Mouse (Mus musculus): ENCODE results near the gene Iqck. TPM values are rescaled to one million over a fixed set of nuclear protein-coding genes. Genes with fewer than 3 reads are reported as not detected.

Iqck gene
- total RNA-seq, 2 experiments from 2014 or later = 0.57 TPM; not detected in 1

DNA sequence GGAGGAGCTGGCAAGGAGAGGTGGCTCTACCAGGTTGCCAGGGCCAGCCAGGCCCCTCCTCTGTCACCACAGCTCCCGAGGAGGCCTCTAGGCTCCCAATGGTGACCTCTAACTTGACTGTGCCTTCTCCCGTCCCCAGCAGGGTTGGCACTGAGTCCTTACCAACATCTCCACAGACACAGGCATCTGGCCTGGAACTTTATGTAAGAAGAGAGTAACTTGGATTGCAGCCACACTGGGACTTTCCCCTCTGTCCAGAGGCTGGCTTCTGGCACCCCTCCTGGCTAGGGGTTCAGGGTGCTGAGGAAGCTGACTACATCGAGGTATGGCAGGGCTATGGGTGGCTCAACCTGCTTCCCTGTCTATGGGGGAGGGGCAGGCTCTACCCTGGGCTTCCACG is 125.8 kb downstream of the Iqck start:
- ATAC-seq (replicated peaks; ENCODE audit: poor library complexity, severe bottlenecking) = no peak

DNA sequence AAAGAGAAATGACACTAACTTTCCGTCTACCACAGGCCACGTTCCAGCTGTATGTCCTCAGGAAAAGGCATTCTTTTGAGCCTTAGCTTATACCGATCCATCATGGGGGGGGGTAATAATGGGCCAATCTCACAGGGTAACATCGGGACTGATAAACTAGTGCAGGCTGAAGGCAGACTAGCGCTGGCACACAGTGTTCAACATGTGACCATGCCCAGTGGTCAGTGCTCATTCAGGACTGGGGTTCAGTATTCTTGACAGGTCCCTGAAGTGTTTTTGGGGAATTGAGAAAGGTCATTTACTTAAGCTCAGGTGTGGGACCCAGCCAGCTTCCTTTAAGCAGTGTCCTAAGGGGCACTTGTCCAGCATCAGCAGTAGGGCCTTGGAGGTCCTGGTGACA is 126.3 kb downstream of the Iqck start:
- no peak for ATAC-seq (replicated peaks; ENCODE audit: poor library complexity, severe bottlenecking)

DNA sequence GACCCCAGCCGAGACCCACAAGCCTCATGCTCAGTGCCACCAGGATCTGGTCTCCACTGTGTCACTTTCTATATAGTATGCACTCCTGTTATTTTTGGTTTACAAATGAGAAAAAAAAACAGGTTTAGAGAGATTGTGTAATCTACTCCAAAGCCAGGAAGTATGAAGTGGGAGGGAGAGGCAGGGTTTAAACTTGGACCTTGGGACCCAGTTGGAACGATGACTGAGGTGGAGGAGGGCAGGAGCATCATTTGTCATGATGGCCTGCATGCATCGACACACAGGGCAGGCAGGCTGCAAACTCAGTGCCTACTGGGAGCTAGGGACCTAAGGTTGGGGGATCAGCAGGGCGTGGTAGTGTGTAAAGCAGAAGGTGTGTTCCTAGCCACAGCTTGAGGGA is 127.0 kb downstream of the Iqck start:
- ATAC-seq (replicated peaks; ENCODE audit: poor library complexity, severe bottlenecking) = no peak

DNA sequence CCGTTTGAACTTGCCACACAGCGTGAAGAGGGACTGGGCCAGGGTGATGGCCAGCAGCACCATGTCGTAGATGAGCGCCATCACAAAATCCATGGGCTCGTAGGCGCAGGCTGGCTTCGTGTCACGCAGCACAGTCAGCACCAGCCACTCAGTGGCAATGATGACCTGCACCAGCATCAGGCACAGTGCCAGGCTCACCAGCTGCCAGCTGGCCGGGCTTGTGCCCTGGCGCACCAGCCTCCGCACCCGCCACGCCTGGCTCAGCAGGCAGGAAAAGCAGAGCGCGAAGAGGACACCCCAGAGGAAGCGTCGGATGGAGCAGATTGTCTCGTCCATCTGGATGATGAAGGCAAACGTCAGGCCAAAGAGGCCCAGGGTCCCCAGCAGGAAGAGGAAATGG is 128.4 kb downstream of the Iqck start:
- ATAC-seq (replicated peaks; ENCODE audit: poor library complexity, severe bottlenecking) = no peak

DNA sequence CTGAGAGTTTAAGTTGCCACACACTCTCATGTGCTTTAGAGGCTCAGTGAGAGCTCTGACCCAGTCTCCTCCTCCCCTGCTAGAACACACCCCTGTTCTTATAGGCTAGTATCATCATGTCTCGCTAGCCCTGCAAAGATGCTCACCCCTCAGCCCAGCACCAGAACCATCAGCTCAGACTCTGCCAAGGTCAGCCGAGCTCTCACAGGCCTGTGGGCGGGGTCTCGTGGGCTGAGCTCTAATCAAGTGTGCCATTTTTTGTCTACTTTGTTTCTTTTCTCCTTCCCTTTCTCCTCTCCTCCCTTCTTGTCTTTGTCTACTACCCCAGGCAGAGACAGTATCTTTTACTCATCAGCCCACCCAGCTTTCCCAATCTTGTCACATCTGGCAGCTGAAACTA is 130.2 kb downstream of the Iqck start:
- no peak for ATAC-seq (replicated peaks; ENCODE audit: poor library complexity, severe bottlenecking)

DNA sequence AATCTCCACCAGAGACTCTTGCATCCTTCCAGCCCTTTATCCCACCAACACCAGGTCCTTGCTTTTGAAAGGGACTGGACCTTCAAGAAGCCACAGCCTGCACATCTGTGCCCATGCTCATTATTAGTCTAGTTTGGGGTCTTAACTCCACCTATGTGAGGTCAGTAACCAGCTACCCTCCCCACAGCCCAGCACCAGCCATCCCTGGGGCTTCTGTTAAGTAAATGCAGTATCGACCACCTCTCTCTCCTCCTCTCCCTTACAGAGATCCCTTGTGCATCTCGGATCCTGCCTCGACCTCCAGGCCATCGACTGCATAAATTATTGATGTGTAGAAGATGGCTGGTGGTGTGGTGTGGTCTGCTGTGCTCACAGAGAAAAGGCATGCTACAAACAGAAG is 130.8 kb downstream of the Iqck start:
- ATAC-seq (replicated peaks; ENCODE audit: poor library complexity, severe bottlenecking) = no peak

DNA sequence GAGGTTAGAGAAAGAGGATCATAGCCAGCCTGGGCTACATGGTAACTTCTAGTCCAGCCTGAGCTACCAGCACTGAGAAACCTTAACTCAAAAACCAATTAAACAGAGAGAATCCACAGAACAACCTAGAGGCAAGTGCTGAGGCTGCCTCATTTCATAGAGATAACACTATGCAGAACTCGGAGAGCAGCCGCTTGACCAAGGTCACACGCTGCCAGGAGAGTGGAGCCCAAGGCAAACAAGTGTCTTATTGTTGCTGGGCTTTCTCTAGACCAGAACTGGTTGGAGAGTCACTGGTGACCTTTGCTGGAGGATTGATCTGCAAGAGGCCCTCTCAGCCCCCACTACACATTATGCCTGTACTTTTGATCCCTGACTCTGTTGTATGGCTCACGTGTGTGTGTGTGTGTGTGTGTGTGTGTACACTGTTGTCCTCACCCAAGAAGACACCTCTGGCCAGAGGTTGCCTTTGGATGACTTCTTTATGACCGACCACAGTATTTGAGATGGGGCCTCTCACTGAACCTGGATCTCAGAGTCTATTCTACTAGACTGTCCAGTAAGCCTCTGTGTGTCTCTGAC is 133.8 kb downstream of the Iqck start:
- ATAC-seq (replicated peaks; ENCODE audit: poor library complexity, severe bottlenecking) = no peak

DNA sequence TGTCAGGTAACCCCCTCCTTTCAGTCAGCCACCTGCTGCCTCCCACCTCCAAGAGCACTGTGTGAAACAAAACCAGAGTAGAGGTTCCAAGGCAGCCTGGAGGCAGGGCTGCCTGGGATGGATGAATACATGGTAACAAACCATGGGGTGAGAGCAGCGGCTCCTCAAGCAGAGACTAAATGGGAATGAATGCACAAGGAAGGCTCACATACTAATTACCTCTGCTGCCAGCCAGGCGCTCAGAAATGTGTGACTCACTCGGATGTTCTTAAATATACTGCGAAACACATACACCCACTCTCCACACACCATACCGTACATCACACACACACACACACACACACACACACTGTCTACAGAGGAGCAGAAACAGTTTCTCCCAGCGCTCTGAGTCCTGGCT is 134.7 kb downstream of the Iqck start:
- no peak for ATAC-seq (replicated peaks; ENCODE audit: poor library complexity, severe bottlenecking)

DNA sequence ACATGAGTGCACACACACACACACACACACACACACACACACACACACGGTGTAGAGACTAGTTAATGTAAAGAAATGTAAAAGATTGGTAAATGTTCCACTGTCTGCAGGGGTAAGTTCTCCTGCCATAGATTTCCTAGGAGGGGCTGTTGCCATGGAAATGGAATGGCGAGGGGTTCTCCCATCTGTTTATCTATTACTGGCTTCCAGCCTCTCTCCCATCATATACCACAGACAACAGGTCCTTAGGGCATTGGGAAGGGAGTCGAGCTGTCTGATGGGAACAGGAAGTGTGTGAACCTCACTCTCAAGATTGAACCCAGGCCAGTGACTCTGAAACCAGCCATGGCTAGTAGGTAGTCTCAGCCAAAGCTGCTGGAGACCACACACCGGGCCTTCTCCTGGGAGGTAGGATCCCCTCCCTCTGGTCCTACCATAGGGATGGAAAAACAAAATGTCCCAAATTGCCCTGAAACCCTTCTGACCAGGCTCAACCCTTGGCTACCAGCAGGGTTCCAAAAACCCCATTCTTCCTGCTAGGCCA is 135.9 kb downstream of the Iqck start:
- no peak for ATAC-seq (replicated peaks; ENCODE audit: poor library complexity, severe bottlenecking)

DNA sequence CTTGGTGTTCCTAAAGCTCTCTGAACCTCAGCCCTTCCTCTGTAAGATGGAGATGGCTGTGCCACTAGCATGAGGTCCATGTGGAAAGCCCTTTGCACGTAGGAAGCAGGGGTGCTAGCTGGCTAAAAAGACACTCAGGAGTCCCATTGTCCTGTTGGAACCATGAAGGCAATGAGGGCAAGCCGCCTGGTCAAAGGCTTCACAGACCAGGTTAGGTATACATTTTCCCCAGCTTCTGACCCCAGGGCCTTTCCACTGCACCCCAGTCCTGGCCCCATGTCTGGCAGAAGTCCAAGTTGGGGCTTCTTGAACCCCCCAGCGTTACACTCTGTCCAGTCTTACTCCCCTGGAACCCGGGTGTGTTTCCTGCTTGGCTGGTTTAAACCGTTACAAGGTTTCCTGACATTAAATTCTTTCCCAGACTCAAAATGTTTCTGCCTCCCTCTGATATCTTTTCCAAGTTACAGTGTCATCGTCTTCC is 136.6 kb downstream of the Iqck start:
- no peak for ATAC-seq (replicated peaks; ENCODE audit: poor library complexity, severe bottlenecking)

DNA sequence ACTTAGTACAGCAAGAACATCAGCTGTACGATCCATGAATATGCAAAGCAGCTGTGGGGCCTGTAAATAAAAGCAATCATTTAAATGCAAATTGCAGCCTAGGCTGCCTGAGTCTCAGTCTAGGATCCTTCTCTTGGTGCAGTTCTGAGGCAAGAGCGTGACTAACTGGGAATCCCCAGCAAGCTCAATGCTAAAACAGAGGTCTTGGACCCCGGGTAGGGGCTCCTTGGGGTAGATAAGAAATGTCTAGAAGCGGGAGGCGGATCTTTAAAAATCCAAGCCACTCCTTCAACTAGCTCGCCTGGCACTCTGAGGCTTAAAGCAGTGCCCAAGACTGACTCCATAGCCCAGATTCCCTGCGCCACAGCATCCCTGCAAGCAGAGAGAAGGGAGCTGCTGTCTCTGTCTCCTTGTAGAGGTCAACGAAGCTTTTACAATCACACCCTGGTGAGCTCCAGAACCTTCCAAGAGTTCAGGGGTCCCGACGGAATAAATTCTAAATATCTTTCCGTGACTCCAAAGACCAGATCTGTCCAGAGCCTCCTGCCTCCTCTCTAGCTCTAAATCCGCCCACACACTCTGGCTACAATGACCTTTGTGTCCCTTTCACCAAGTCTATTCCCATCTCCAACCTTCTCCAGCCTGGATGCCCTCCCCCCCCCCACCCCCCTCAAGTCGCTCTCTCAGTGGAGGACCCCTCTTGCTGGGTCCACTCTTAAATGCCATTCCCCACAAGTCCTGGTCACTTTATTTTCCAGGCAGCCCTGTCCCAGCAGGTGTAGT is 137.3 kb downstream of the Iqck start:
- no peak for ATAC-seq (replicated peaks; ENCODE audit: poor library complexity, severe bottlenecking)

DNA sequence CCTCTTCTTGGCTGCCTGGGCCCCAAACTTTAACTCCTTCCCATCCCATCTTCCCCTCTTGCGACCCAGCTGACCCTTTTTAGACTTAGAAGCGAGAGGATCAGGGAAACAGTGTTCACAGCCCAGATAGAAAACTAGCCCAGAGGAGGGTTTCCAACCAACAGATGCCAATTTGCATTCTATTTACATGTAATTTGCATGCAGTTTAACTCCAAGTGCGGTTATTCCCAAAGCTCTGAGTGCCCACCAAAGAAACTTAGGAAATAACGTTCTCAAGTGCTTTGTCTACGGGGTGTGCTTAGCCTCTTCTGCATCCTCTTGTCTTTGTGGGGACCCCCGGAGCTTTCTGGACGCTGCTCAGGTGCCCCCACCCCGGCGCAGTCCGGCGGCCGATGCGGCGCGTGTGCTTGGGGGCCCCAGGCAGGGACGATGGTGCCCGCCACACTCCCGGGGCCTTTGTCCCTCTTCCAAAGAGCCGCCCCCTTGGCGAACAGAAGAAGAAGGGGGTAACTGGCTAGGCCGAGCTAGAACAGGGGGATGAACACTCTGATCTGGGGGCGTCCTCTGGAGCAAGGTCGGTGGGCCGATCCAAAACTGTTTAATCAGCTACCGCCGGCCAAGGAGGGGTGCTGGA is 138.2 kb downstream of the Iqck start:
- ATAC-seq (replicated peaks; ENCODE audit: poor library complexity, severe bottlenecking) = 0 out of 2 replicates have a peak, but pooled peaks have one; percentile 0

DNA sequence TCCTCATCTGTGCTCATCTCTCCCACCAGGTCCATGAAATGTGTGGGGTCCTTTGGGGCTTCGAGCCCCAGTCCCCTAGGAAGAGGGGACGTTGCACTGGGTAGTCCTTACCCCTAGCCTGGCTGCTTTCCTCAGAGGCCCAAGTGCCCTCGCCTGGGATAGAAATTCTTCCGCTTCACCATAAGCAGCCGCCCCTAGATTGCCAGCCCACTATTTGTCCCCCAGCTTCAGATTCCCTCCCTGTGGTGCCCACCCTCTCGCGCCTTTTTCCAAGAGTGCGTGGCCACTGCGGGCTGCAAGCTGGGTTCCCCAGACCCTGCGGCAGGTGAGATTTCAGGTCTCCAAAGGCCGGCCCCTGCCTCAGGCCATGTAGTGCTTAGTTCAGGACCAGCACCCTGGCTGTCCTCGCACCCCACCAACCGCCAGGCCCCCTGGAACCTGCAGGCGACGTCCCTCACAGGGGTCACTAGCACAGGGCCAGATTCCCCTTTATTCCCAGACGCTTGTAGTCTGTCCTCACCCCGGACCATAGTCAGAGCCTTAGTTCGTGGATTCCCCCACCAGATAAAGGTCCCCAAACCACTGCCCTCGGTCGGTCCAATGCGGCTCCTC is 138.8 kb downstream of the Iqck start:
- peak; percentile 11; the same call in 1 of the 2 replicates for ATAC-seq (replicated peaks; ENCODE audit: poor library complexity, severe bottlenecking)

DNA sequence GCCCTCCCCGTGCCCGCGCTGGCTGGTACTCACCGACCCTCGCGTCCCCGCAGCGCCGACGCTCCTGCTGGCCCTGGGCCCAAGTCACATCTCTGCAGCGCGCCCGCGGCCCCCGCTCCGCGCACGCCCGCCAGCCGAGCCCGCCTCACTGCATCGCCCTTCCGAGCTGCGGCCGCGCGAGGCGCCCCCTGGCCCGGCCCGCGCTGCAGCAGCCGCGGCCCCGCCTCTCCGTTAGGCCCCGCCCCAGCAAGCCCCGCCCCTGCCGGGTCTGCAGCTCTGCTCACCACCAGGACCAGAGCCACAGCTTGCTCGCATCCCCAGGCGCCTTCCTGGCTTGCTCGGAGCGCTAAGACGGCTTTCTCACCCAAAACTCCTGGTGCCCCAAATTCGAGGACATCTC is 139.5 kb downstream of the Iqck start, which contains the start of gene Gprc5b:
Gene Gprc5b (minus strand): TSS at position 205 of the 400 bp plus-strand sequence.
- peak; percentile 83 for ATAC-seq (replicated peaks; ENCODE audit: poor library complexity, severe bottlenecking)

DNA sequence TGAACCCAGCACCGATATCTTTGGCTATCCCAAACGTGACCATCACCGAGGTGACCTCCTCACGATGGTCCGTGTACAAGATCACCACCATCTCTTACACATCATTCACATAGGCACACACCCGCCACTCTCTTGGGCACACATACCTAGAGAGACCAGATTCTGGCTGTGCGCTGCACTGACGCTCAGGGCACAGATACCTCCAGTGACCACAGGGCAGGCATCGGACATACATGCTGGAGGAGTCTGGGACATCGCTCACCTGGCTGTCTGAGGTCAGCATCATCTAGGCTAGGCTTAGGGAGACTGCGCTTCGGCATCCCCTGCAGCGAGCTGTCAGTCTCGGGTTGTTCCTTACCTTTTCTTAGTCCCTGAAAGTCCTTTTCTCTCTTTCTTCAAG is 140.1 kb downstream of the Iqck start:
- ATAC-seq (replicated peaks; ENCODE audit: poor library complexity, severe bottlenecking) = no peak

DNA sequence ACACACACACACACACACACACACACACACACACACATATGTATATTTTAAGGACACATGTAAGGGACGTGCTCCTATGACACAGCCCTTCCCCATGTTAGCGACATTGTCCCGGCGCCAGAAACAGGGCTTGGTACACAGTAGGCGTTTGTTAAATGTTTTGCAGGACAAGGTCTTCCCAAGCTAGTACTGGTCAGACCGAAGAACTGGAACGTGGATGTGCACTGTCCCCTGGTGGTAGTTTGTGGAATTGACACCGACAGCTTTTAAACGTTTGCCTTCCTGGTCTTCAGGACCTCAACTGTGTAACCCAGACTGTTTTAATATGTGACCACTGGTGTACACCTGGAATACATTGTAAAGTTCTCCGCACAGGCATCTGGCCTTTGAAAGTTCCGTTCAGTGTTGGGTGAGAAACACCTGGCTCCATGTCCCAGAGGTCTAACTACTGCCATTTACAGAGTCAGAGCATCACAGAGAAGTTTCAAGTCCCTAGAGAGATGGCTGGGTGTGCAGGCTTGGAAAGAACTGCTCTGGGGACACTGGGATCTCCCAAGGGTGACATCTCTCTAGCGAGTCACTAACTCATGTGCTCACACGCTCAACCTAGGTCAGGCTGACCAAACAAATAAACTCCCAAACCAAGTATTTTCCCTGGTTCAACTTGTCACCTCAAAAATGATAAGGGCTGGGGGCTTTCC is 140.7 kb downstream of the Iqck start:
- peak; percentile 59 for ATAC-seq (replicated peaks; ENCODE audit: poor library complexity, severe bottlenecking)

DNA sequence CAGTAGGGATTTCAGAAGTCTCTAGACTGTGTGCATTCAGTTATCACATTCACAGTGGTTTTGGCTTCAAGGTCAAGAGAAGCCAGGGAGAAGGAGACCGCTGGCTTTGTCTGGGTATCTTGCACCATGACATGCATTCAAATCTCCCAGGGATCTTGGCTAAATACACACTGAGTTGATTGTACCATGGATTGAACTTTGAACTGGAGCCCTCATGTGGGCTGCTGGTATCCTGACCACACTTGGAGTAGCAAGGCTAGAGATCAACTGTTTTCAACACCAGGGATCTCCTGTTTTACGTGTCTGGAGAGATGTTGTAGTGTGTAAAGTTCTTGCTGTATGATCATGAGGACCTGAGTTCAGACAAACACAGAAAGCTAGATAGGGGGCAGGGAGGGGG is 144.3 kb downstream of the Iqck start:
- ATAC-seq (replicated peaks; ENCODE audit: poor library complexity, severe bottlenecking) = no peak

DNA sequence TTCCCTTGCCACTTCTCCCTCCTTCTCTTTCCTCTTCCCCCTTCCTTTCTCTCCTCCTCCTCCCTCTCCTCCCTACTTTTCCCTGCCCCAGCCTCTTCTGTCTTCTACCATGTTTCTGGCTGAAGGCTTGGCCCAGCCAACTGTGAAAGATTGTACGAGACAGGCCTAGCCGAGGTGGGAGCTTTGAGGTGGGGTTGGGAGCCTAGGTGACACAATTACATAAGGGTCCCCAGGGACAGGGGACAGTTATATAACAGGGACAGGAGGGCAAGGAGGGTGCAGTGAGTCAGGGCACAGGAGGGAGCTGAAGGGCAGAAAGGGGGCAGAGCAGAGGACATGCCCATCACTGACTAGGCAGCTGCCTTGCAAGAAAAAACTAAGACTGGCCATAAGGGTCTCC is 146.4 kb downstream of the Iqck start:
- ATAC-seq (replicated peaks; ENCODE audit: poor library complexity, severe bottlenecking) = no peak

DNA sequence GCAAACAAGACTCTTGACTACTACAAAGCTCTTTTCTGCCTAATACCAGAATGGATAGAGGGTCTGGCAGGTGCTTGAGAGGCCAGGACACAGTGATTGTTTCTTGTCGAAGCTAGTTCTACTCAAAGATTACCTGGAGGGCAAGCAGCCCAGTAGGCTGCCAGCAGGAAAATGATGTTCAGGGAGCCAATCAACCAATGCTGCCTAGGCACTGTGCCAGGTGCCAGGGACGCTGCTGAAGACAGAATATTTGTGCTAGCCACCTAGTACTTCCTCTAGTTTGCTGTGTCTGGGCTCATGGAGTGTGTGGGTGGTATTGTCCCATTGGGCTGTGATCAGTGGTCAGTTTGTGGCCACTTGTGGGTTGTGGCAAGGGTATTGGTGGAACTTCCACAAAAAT is 146.9 kb downstream of the Iqck start:
- ATAC-seq (replicated peaks; ENCODE audit: poor library complexity, severe bottlenecking) = peak; percentile 50

DNA sequence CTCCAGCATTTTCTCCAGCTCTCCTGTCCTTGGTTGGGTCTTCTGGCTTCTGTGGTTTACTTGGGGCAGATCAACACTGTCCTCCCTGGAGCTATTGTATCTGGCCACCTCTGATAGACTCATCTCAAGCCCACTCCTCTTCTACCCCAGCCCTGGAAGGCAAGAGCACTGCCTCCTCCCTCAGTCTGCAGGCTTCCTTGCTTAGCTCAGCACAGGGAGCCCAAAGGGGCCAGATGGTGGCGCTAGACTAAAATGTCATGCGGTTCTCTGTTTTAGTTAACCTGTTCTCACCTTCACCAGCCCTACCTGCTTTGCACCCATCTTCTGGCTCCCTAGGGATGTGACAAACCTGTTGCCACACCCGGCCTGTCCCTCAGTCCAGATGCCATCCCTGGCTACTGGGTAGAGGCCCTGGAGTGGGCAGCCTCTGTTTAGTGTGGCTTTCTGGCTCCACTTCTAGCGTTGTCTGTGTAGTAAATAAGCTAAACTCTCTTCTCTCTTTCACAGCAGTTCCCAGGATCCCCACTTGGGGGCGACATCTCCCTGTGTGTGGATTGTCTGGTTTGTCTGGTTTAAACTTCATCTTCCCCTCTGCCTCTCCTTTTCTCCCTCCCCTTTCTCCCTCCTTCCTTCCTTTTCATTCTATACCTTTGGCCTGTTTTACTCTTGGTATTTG is 155.4 kb downstream of the Iqck start:
- peak; percentile 68; the same call in 1 of the 2 replicates for ATAC-seq (replicated peaks; ENCODE audit: poor library complexity, severe bottlenecking)

Data from granulocyte monocyte progenitor cell, adult 5-6 weeks (primary cell).